Mouse (Mus musculus) neural tube, embryonic 11.5 days (tissue): ENCODE results near the gene Iqgap2. TPM values are rescaled to one million over a fixed set of nuclear protein-coding genes. Genes with fewer than 3 reads are reported as not detected.

Source experiments
- ATAC-seq: fragments of 200-750 bp; cut with Nextera tagmentation; 2 replicates; pipeline ENCODE4 v1.8.0; 2017; ENCODE audit warnings: moderate number of reproducible peaks, mild to moderate bottlenecking, moderate TSS enrichment, moderate library complexity; ENCODE audit not compliant: insufficient read depth, low FRiP score, low TSS enrichment
- DNase-seq: peaks from one replicate; pipeline ENCODE4 v3.0.0-alpha.2; 2015; ENCODE audit warnings: low spot score
- H3K27ac ChIP-seq: fragments of 300-500 bp; sonication (generic); 2 replicates; pipeline ENCODE4 v1.5.1; 2014; ENCODE audit warnings: low read depth, mild to moderate bottlenecking, low read length
- H3K27me3 ChIP-seq: fragments of 300-500 bp; sonication (generic); 2 replicates; pipeline ENCODE4 v1.6.1; 2014; ENCODE audit warnings: mild to moderate bottlenecking, low read length, mixed read lengths; ENCODE audit not compliant: control insufficient read depth, insufficient read depth
- H3K36me3 ChIP-seq: fragments of 300-500 bp; sonication (generic); 2 replicates; pipeline ENCODE4 v1.6.1; 2014; ENCODE audit warnings: mild to moderate bottlenecking, low read length, moderate library complexity, mixed read lengths; ENCODE audit not compliant: control insufficient read depth, insufficient read depth
- H3K4me1 ChIP-seq: fragments of 300-500 bp; sonication (generic); 2 replicates; pipeline ENCODE4 v1.6.1; 2014; ENCODE audit warnings: low read length, mixed read lengths; ENCODE audit not compliant: control insufficient read depth, insufficient read depth
- H3K4me2 ChIP-seq: fragments of 300-500 bp; sonication (generic); 2 replicates; pipeline ENCODE4 v1.6.1; 2014; ENCODE audit warnings: low read depth, mild to moderate bottlenecking, moderate library complexity
- H3K4me3 ChIP-seq: fragments of 300-500 bp; sonication (generic); 2 replicates; pipeline ENCODE4 v1.5.1; 2014; ENCODE audit warnings: low read depth, low read length
- H3K9ac ChIP-seq: fragments of 300-500 bp; sonication (generic); 2 replicates; pipeline ENCODE4 v1.6.1; 2014; ENCODE audit warnings: mild to moderate bottlenecking, low read length
- H3K9me3 ChIP-seq: fragments of 300-500 bp; sonication (generic); 2 replicates; pipeline ENCODE4 v1.6.1; 2016; ENCODE audit warnings: low read length; ENCODE audit not compliant: control insufficient read depth
- WGBS: fragments of 180-500 bp; shearing (Covaris S2); extraction: QIAGEN DNeasy Blood & Tissue Kit; methylation state at CpG from one replicate; pipeline ENCODE4 v1.1.7; 2014; 5-methylcytosine and 5-hydroxymethylcytosine counted together
- polyA plus RNA-seq: library from polyadenylated mRNA; unstranded; fragments of >200 nt; fragmentation: Nextera tagmentation; extraction: Ambion mirVana; gene quantifications from 2 replicates; pipeline ENCODE4 v1.2.1, GENCODE M21; 2014

Iqgap2 gene
- polyA plus RNA-seq, 1 experiment from 2014 or later, result 15.3 TPM

GRCm38 (mm10) chr13:95685736-95686135 lies 206.0 kb downstream of the Iqgap2 start:
- WGBS, result 81% methylated on average over 5 of the region's 5 CpGs
- Histone ChIP-seq H3K4me2 (no peak overlapping the region), H3K27ac (no peak overlapping the region)

GRCm38 (mm10) chr13:95684656-95685244 lies 207.0 kb downstream of the Iqgap2 start:
- Histone ChIP-seq H3K4me2 (no peak overlapping the region), H3K4me1 (no peaks in the 10 kb centered on the region), H3K27me3 (no peaks in the 10 kb centered on the region), H3K27ac (no peak overlapping the region), H3K4me3 (no peak overlapping the region), H3K36me3 (no peaks in the 10 kb centered on the region), H3K9me3 (no peaks in the 10 kb centered on the region), H3K9ac (no peak overlapping the region)
- ATAC-seq, result no peak
- DNase-seq, result no peak
- WGBS, result 92% methylated on average over 9 of the region's 9 CpGs

More at GRCm38 (mm10) chr13:95685736-95686135, 206.0 kb downstream of the Iqgap2 start:
- H3K4me1 ChIP-seq, result no peaks in the 10 kb centered on the region
- DNase-seq, result no peak
- no peaks in the 10 kb centered on the region for H3K27me3 ChIP-seq
- no peaks in the 10 kb centered on the region for H3K9me3 ChIP-seq
- no peaks in the 10 kb centered on the region for H3K36me3 ChIP-seq
- H3K4me3 ChIP-seq, result no peak overlapping the region
- ATAC-seq, result no peak
- no peak overlapping the region for H3K9ac ChIP-seq

- H3K27ac ChIP-seq, result no peak overlapping the region
- H3K9me3 ChIP-seq, result no peaks in the 10 kb centered on the region
- no peak overlapping the region for H3K4me2 ChIP-seq
- H3K27me3 ChIP-seq, result no peaks in the 10 kb centered on the region
- H3K4me3 ChIP-seq, result no peak overlapping the region
- 94% methylated on average over 4 of the region's 4 CpGs for WGBS
- H3K4me1 ChIP-seq, result no peaks in the 10 kb centered on the region
- no peaks in the 10 kb centered on the region for H3K36me3 ChIP-seq
- no peak overlapping the region for H3K9ac ChIP-seq
- no peak for DNase-seq
- no peak for ATAC-seq
Observed at GRCm38 (mm10) chr13:95679491-95679941, 212.2 kb downstream of the Iqgap2 start.

- WGBS, result 88% methylated on average over 5 of the region's 5 CpGs
- no peaks in the 10 kb centered on the region for H3K4me1 ChIP-seq
- ATAC-seq, result no peak
- H3K9me3 ChIP-seq, result no peaks in the 10 kb centered on the region
- no peak overlapping the region for H3K4me3 ChIP-seq
- DNase-seq, result no peak
- H3K27ac ChIP-seq, result no peak overlapping the region
- H3K9ac ChIP-seq, result no peak overlapping the region
- no peak overlapping the region for H3K4me2 ChIP-seq
- H3K27me3 ChIP-seq, result no peaks in the 10 kb centered on the region
- H3K36me3 ChIP-seq, result no peaks in the 10 kb centered on the region
Observed at GRCm38 (mm10) chr13:95679078-95679477, 212.6 kb downstream of the Iqgap2 start.

GRCm38 (mm10) chr13:95672372-95672771 lies 219.3 kb downstream of the Iqgap2 start:
- Histone ChIP-seq H3K36me3 (no peaks in the 10 kb centered on the region), H3K27me3 (no peaks in the 10 kb centered on the region), H3K9ac (no peak overlapping the region), H3K4me1 (no peaks in the 10 kb centered on the region), H3K9me3 (no peaks in the 10 kb centered on the region), H3K4me2 (no peak overlapping the region), H3K27ac (no peak overlapping the region), H3K4me3 (no peak overlapping the region)
- 96% methylated on average over 7 of the region's 7 CpGs for WGBS
- ATAC-seq (no peak), DNase-seq (no peak)

- Histone ChIP-seq H3K36me3 (no peaks in the 10 kb centered on the region), H3K4me3 (no peak overlapping the region), H3K27me3 (no peaks in the 10 kb centered on the region), H3K27ac (no peak overlapping the region), H3K4me2 (no peak overlapping the region), H3K9me3 (no peaks in the 10 kb centered on the region), H3K9ac (no peak overlapping the region), H3K4me1 (no peaks in the 10 kb centered on the region)
- ATAC-seq (no peak), DNase-seq (no peak)
- WGBS, result 86% methylated on average over 9 of the region's 9 CpGs
Observed at GRCm38 (mm10) chr13:95671108-95671897, 220.4 kb downstream of the Iqgap2 start.

GRCm38 (mm10) chr13:95670534-95670933 lies 221.2 kb downstream of the Iqgap2 start:
- no peak overlapping the region for H3K27ac ChIP-seq
- H3K9me3 ChIP-seq, result no peaks in the 10 kb centered on the region
- ATAC-seq (no peak), DNase-seq (no peak)
- H3K36me3 ChIP-seq, result no peaks in the 10 kb centered on the region
- H3K4me2 ChIP-seq, result no peak overlapping the region
- no peaks in the 10 kb centered on the region for H3K4me1 ChIP-seq
- no peaks in the 10 kb centered on the region for H3K27me3 ChIP-seq
- WGBS, result 89% methylated on average over 5 of the region's 5 CpGs
- no peak overlapping the region for H3K4me3 ChIP-seq
- H3K9ac ChIP-seq, result no peak overlapping the region

- Histone ChIP-seq H3K9me3 (no peaks in the 10 kb centered on the region), H3K4me1 (no peaks in the 10 kb centered on the region), H3K27ac (no peak overlapping the region), H3K4me2 (no peak overlapping the region), H3K36me3 (0 out of 2 replicates have a peak, but pooled peaks cover 2% of the 10 kb centered on the region), H3K4me3 (no peak overlapping the region), H3K9ac (no peak overlapping the region), H3K27me3 (no peaks in the 10 kb centered on the region)
- DNase-seq (no peak), ATAC-seq (no peak)
- 22% methylated on average over 7 of the region's 7 CpGs for WGBS
Observed at GRCm38 (mm10) chr13:95667260-95667659, 224.5 kb downstream of the Iqgap2 start.
